Mouse (Mus musculus): ENCODE data around the gene Btbd10.

DNA sequence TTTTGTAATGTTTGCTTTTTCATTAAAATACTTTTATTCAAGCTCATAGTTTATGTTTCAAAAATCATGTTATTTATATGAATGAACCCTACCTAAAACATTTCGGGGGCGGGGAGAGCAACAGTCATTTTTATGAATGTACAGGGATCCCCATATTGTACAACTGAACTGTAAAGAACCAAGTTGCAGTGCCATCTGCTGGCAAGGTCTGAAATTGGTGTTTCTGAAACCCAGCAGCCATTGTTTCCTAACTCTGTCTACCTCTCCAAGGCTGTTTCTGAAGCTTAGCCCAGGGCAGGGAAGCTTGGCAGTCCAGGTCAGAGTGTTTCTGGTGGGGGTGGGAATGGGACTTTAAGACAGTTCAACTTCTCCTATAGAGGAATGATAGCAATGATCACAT is 57.4 kb downstream of the Btbd10 start:
- no peak for TF ChIP-seq CTCF (IDR thresholded peaks at IDR 0.05; ENCODE audit: insufficient read depth, low read depth, low read length)
- TF ChIP-seq POLR2A (IDR thresholded peaks at IDR 0.05; ENCODE audit: insufficient read depth, low read depth, low read length), result no peak
